Comparison of ENCODE assay signal across 30 mouse cellular contexts in the genomic region with DNA sequence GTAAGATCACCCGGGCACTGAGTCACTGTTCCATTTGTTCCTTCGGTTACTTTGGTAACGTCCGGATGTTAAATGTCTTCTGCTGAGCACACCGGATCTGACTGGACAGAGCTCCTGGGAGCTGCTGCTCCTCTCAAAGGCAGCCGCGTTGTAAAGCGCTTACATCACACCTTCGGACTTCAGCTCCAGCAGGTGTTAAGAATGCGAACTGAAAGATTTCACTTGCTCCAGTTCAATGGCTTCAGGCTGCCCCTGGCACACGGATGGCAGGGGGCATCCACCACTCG. TPM values are rescaled to one million over a fixed set of nuclear protein-coding genes. Genes with fewer than 3 reads are reported as not detected.
DNase-seq lines count a peak whose midpoint lies in the region; ATAC-seq and TF ChIP-seq lines count a peak whose summit lies in the region.
"Had no signal": no experiment of that assay in that cellular context is flagged by ENCODE, and none has a peak within 500 bp of the region (broad histone marks: within the 10 kb centered on the region; RNA-seq: fewer than 3 reads in every experiment).

No protein-coding gene starts in this region.

- H3K4me1 ChIP-seq in kidney, embryonic 14.5 days (ENCODE audit: control insufficient read depth, insufficient read depth, low read length) = peaks cover 5% of the 10 kb centered on the region; the same call in 1 of the 2 replicates
- H3K4me1 ChIP-seq in kidney, adult 2 months (ENCODE audit: control insufficient read depth, insufficient read depth, low read length) = 0 out of 2 replicates have a peak, but pooled peaks cover 2% of the 10 kb centered on the region
- H3K4me1 ChIP-seq: embryonic facial prominence, embryonic 15.5 days; limb, embryonic 13.5 days; liver, embryonic 13.5 days; stomach, embryonic 15.5 days had no signal

- no peak overlapping the region for H3K4me3 ChIP-seq in gastrocnemius, adult 2 months
- H3K4me3 ChIP-seq in kidney, embryonic 14.5 days (ENCODE audit: low read length) = no peak overlapping the region
- no peak overlapping the region for H3K4me3 ChIP-seq in kidney, adult 2 months (ENCODE audit: insufficient read depth, low read depth, low read length)
- H3K4me3 ChIP-seq: embryonic facial prominence, embryonic 15.5 days; limb, embryonic 13.5 days; liver, embryonic 13.5 days; megakaryocyte, embryonic 14.5 days; stomach, embryonic 15.5 days had no signal

- 0 out of 2 replicates have a peak overlapping the region, but pooled peaks have one; percentile 8 for H3K27ac ChIP-seq in gastrocnemius, adult 2 months
- H3K27ac ChIP-seq in kidney, embryonic 14.5 days (ENCODE audit: low read depth, low read length) = 0 out of 2 replicates have a peak overlapping the region, but pooled peaks have one; percentile 5
- no peak overlapping the region for H3K27ac ChIP-seq in kidney, adult 2 months (ENCODE audit: insufficient read depth, low read depth, low read length)
- H3K27ac ChIP-seq: embryonic facial prominence, embryonic 15.5 days; limb, embryonic 13.5 days; liver, embryonic 13.5 days; stomach, embryonic 15.5 days had no signal

- peaks cover 5% of the 10 kb centered on the region; the same call in 1 of the 2 replicates for H3K36me3 ChIP-seq in kidney, embryonic 14.5 days (ENCODE audit: control insufficient read depth, insufficient read depth, low read length)
- no peaks in the 10 kb centered on the region for H3K36me3 ChIP-seq in kidney, adult 2 months (ENCODE audit: control insufficient read depth, insufficient read depth, low read length)

- TF ChIP-seq CTCF in gastrocnemius, adult 2 months (IDR thresholded peaks at IDR 0.05) = no peak
- TF ChIP-seq CTCF in kidney, adult 2 months (conservative IDR thresholded peaks at IDR 0.05; ENCODE audit: insufficient read depth, insufficient read length, low read depth, low read length) = no peak

- no peak for TF ChIP-seq POLR2A in kidney, adult 2 months (IDR thresholded peaks at IDR 0.05; ENCODE audit: low read depth, low read length)

- H3K4me2 ChIP-seq in kidney, embryonic 14.5 days (replicated peaks; ENCODE audit: low read depth, low read length) = no peak overlapping the region
- H3K4me2 ChIP-seq: embryonic facial prominence, embryonic 15.5 days; limb, embryonic 13.5 days; liver, embryonic 13.5 days; lung, embryonic 14.5 days; stomach, embryonic 15.5 days had no signal

- ATAC-seq in kidney, embryonic 14.5 days (ENCODE audit: low FRiP score, low TSS enrichment) = peak; percentile 3; the same call in 1 of the 2 replicates
- ATAC-seq: activated CD4-positive, CD25-positive, alpha-beta regulatory T cell, adult 4 months; CD4-positive, CD25-positive, alpha-beta regulatory T cell, adult 4 months; hindbrain, embryonic 16.5 days; intestine, embryonic 16.5 days had no signal

- no peaks in the 10 kb centered on the region for H3K27me3 ChIP-seq in kidney, embryonic 14.5 days (ENCODE audit: control insufficient read depth, insufficient read depth, low read length)
- no peaks in the 10 kb centered on the region for H3K27me3 ChIP-seq in kidney, adult 2 months (replicated peaks; ENCODE audit: control insufficient read depth, insufficient read depth, low read length)
- H3K27me3 ChIP-seq: embryonic facial prominence, embryonic 15.5 days; limb, embryonic 13.5 days; liver, embryonic 13.5 days; megakaryocyte, embryonic 14.5 days; stomach, embryonic 15.5 days had no signal

- no peak overlapping the region for H3K9ac ChIP-seq in kidney, embryonic 14.5 days (ENCODE audit: low read depth, low read length)
- H3K9ac ChIP-seq: embryonic facial prominence, embryonic 15.5 days; limb, embryonic 13.5 days; liver, embryonic 13.5 days; lung, embryonic 14.5 days; stomach, embryonic 15.5 days had no signal

- intact Hi-C loops in gastrocnemius, adult 2 months (cut with DNase I) = no loop called here

- H3K9me3 ChIP-seq in kidney, embryonic 14.5 days (ENCODE audit: control insufficient read depth, low read length) = no peaks in the 10 kb centered on the region
- H3K9me3 ChIP-seq: embryonic facial prominence, embryonic 15.5 days; limb, embryonic 13.5 days; liver, embryonic 13.5 days; megakaryocyte, embryonic 14.5 days; stomach, embryonic 15.5 days had no signal

- 33% methylated on average over 12 of the region's 12 CpGs for WGBS in kidney, embryonic 14.5 days
- 34% methylated on average over 12 of the region's 12 CpGs for WGBS in kidney, adult 2 months

- DNase-seq in gastrocnemius, adult 2 months = no peak
- no peak for DNase-seq in gastrocnemius, adult 18-20 months (ENCODE audit: low spot score)
- no peak for DNase-seq in kidney, adult 2 months
- peak; percentile 48 for DNase-seq in retina, postnatal 1 day
- DNase-seq in retina, embryonic 14.5 days (ENCODE audit: low spot score) = no peak
- DNase-seq in lung, postnatal 14 days = no peak
- no peak for DNase-seq in natural killer cell, adult 2 months (ENCODE audit: low spot score in 2 of 2)
- DNase-seq: adrenal gland, postnatal 14 days; cerebellum, adult 18-20 months; cerebellum, postnatal 25 days; liver, embryonic 13.5 days; lung, embryonic 14.5 days; midbrain, embryonic 14.5 days; thymus, adult 18-20 months; thymus, postnatal 4 days had no signal

RNA-seq across cellular contexts. Expression of gene Tldc2, which starts 13.4 kb away (rescaled TPM):
- not detected for total RNA-seq in gastrocnemius, adult 2 months (2021)
- total RNA-seq in gastrocnemius, adult 18-20 months (2021) = not detected
- polyA plus RNA-seq in kidney, embryonic 14.5 days (2014; fragmentation: Nextera tagmentation; extraction: Ambion mirVana) = 0.38 TPM in 1 of 2 replicates, not detected in the other
- 11.3 and 12.2 TPM in 2 replicates for polyA plus RNA-seq in kidney, adult 2 months (2012; rRNA removed)
- total RNA-seq: adrenal gland, postnatal 14 days; gastrocnemius, adult 8-10 months; granulocyte monocyte progenitor cell, adult 5-6 weeks; hematopoietic stem cell, adult 5-6 weeks; layer of hippocampus, postnatal 14 days; left cerebral cortex, postnatal 14 days; neutrophil, adult 5-6 weeks had no signal
- polyA plus RNA-seq: activated CD4-positive, CD25-positive, alpha-beta regulatory T cell, adult 4 months; CD4-positive, CD25-positive, alpha-beta regulatory T cell, adult 4 months; embryonic facial prominence, embryonic 15.5 days; hindbrain, embryonic 16.5 days; intestine, embryonic 16.5 days; limb, embryonic 13.5 days; liver, embryonic 13.5 days; lung, embryonic 14.5 days; midbrain, embryonic 14.5 days; stomach, embryonic 15.5 days had no signal

RNA-seq across cellular contexts. Expression of gene Soga1, which starts 21.2 kb away (rescaled TPM):
- total RNA-seq in gastrocnemius, adult 2 months (2021) = 1 to 10 TPM; 2.8 to 4.5 TPM
- 1 to 10 TPM; 2.7 to 3.9 TPM for total RNA-seq in gastrocnemius, adult 18-20 months (2021)
- 6.3 and 6.4 TPM in 2 replicates for polyA plus RNA-seq in kidney, embryonic 14.5 days (2014; fragmentation: Nextera tagmentation; extraction: Ambion mirVana)
- 5.3 and 5.4 TPM in 2 replicates for polyA plus RNA-seq in kidney, adult 2 months (2012; rRNA removed)

RNA-seq across cellular contexts. Expression of gene Samhd1, which starts 34.8 kb away (rescaled TPM):
- total RNA-seq in gastrocnemius, adult 2 months (2021) = 10 to 100 TPM; 15.1 to 15.8 TPM
- total RNA-seq in gastrocnemius, adult 18-20 months (2021) = 10 to 100 TPM; 15.0 to 18.0 TPM
- polyA plus RNA-seq in kidney, embryonic 14.5 days (2014; fragmentation: Nextera tagmentation; extraction: Ambion mirVana) = 30.5 and 32.7 TPM in 2 replicates
- 16.4 and 23.5 TPM in 2 replicates for polyA plus RNA-seq in kidney, adult 2 months (2012; rRNA removed)
